Mouse (Mus musculus) limb, embryonic 15.5 days (tissue): ENCODE measurements around the gene Pls1. TPM values are rescaled to one million over a fixed set of nuclear protein-coding genes. Genes with fewer than 3 reads are reported as not detected.

Source experiments
- polyA plus RNA-seq: library from polyadenylated mRNA; unstranded; fragments of >200 nt; fragmentation: Nextera tagmentation; extraction: Ambion mirVana; gene quantifications from 2 replicates; pipeline ENCODE4 v1.2.1, GENCODE M21; 2015

Pls1 gene
- polyA plus RNA-seq, 1 experiment from 2014 or later: 1.5 TPM

Other genes starting within 250 kb of the Pls1 start
- 23.7 and 26.5 TPM in 2 replicates for gene Pcolce2, start 207.7 kb downstream of the Pls1 start, polyA plus RNA-seq
- gene Trpc1, start 94.9 kb downstream of the Pls1 start, polyA plus RNA-seq: 1.4 and 2.4 TPM in 2 replicates
- 9.7 and 11.8 TPM in 2 replicates for gene Atr, start 12.3 kb upstream of the Pls1 start, polyA plus RNA-seq
- gene Xrn1, start 109.4 kb upstream of the Pls1 start, polyA plus RNA-seq: 14.3 and 18.1 TPM in 2 replicates